Mouse (Mus musculus) left cerebral cortex, postnatal 36 days (tissue): ENCODE results near the gene Gnat1. TPM values are rescaled to one million over a fixed set of nuclear protein-coding genes. Genes with fewer than 3 reads are reported as not detected.

Source experiments
- DNase-seq, 2 experiments: peaks; one replicate each; pipeline ENCODE4 v3.0.0; 2021 to 2022; ENCODE audit warnings: low spot score in 2 of 2, mixed read lengths in 1 of 2
- intact Hi-C: fragments of 180-260 bp; cut with DNase I; formaldehyde crosslinking; loops from one replicate; pipeline ENCODE4 v1.15.1; 2025
- total RNA-seq, 2 experiments: library from RNA; stranded (reverse); gene quantifications; 2 replicates each; pipeline ENCODE4 v1.2.3; 2021

Gene Gnat1
- 1 to 10 TPM in 1 of 2 experiments, under 1 TPM in 1; 0.41 to 1.2 TPM for total RNA-seq

GRCm38 (mm10) chr9:107679501-107679900 is at the start of gene Gnat1:
Gene Gnat1 (minus strand): TSS chr9:107679712.
- intact Hi-C loops, result no loop called here
- DNase-seq, result no peak

GRCm38 (mm10) chr9:107728919-107729670 is 49.6 kb upstream of the Gnat1 start:
- no peak for DNase-seq
- intact Hi-C loops, result no loop called here

- DNase-seq, result no peak
- intact Hi-C loops, result no loop called here
Observed at GRCm38 (mm10) chr9:107727041-107727440, 47.5 kb upstream of the Gnat1 start.

- no peak for DNase-seq
- intact Hi-C loops, result no loop called here
Observed at GRCm38 (mm10) chr9:107724796-107725195, 45.3 kb upstream of the Gnat1 start.

GRCm38 (mm10) chr9:107723794-107724531 is 44.5 kb upstream of the Gnat1 start:
- DNase-seq, result no peak
- intact Hi-C loops, result no loop called here

GRCm38 (mm10) chr9:107723292-107723691 is 43.8 kb upstream of the Gnat1 start:
- intact Hi-C loops, result no loop called here
- DNase-seq, result no peak

- DNase-seq, result no peak
- intact Hi-C loops, result no loop called here
Observed at GRCm38 (mm10) chr9:107718781-107719540, 39.4 kb upstream of the Gnat1 start.

GRCm38 (mm10) chr9:107716951-107717350 is 37.4 kb upstream of the Gnat1 start:
- DNase-seq, result no peak
- intact Hi-C loops, result no loop called here

GRCm38 (mm10) chr9:107715632-107716031 is 36.1 kb upstream of the Gnat1 start:
- intact Hi-C loops, result no loop called here
- no peak for DNase-seq

GRCm38 (mm10) chr9:107714221-107714952 is 34.9 kb upstream of the Gnat1 start:
- intact Hi-C loops, result no loop called here
- DNase-seq, result no peak

- intact Hi-C loops, result no loop called here
- DNase-seq, result peak; percentile 71 to 80
Observed at GRCm38 (mm10) chr9:107709697-107710483, 30.4 kb upstream of the Gnat1 start, which contains the start of gene Sema3f. Gene Sema3f (minus strand): TSS chr9:107710475.

GRCm38 (mm10) chr9:107709096-107709696 is 29.7 kb upstream of the Gnat1 start:
- peak; percentile 28 to 34 for DNase-seq
- intact Hi-C loops, result no loop called here

- DNase-seq, result no peak
- intact Hi-C loops, result no loop called here
Observed at GRCm38 (mm10) chr9:107708439-107709095, 29.1 kb upstream of the Gnat1 start.

GRCm38 (mm10) chr9:107707701-107708438 is 28.4 kb upstream of the Gnat1 start:
- DNase-seq, result peak; percentile 16 to 33
- intact Hi-C loops, result no loop called here

GRCm38 (mm10) chr9:107706781-107707211 is 27.3 kb upstream of the Gnat1 start:
- intact Hi-C loops, result no loop called here
- no peak for DNase-seq

- intact Hi-C loops, result loop anchor here (5.0 kb wide), 1 partner anchor 34 kb away; no protein-coding TSS in a partner anchor
- no peak for DNase-seq
Observed at GRCm38 (mm10) chr9:107703337-107704122, 24.0 kb upstream of the Gnat1 start.
